Mouse (Mus musculus) v-Abl transformed pro-B cells (cell line): ENCODE measurements around the gene Smarca2.

ENCODE experiments used
- in situ Hi-C, 2 experiments: fragments of 400-800 bp; cut with MboI; formaldehyde crosslinking; loops; one replicate each; pipeline ENCODE4 v1.15.1; 2025; ENCODE audit not compliant: unreplicated experiment in 2 of 2

Smarca2 gene

DNA sequence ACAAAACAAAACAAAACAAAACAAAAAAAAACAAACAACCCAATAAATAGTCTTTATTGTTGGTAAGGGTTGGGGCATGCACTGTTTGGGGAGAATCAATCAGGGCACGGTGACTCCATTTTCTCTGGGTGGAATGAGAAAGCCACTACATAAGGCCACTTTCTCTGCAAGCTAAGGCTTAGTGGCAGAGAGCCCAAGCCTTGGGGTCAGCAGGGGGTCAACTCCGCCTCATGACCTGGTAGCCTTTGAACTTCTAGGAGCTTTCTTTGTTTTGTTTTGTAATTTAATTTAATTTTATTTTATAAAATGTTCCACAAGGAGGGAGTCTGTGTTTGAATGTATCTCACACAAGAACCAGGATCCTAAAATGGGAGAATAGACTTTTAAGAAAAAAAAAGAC lies 128.2 kb downstream of the Smarca2 start:
- in situ Hi-C loops, result loop anchor here (5.0 to 25.0 kb wide), 7 partner anchors 242 to 1272 kb away; partner anchors contain the start of gene Pum3 (in 2 of the 2)

DNA sequence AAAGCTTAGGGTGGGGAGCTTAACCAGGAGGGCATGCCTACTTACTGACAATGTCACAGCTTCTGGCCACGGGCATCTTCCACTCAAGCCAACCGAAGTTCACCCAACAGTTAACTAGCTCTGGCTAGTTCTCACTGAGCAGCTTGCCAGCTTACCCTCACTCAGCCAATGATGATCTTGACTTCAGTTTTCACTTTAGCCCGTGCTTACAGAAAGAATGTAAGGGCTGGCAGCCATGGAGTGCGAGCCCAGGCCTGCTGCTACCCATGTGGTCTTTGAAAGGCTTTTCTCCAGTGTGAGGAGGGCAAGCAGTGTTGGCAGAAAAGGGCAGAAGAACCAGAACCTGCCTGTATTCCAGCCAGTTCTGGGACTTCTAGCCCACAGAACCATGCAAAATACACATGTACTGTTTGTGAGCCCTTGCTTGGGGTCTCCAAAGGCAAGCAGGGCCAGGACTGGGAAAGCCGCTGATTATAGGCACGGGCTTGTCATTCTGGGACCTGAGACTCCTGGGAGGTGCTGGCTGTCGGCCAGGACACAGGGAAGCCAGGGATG lies 128.8 kb downstream of the Smarca2 start:
- in situ Hi-C loops, result loop anchor here (5.0 to 25.0 kb wide), 7 partner anchors 241 to 1271 kb away; partner anchors contain the start of gene Pum3 (in 2 of the 2)

- in situ Hi-C loops, result loop anchor here (5.0 to 25.0 kb wide), 9 partner anchors 240 to 1270 kb away; partner anchors contain the start of gene Pum3 (in 2 of the 2)
Measured at GRCm38 (mm10) chr19:26734704-26735109, 129.9 kb downstream of the Smarca2 start.

DNA sequence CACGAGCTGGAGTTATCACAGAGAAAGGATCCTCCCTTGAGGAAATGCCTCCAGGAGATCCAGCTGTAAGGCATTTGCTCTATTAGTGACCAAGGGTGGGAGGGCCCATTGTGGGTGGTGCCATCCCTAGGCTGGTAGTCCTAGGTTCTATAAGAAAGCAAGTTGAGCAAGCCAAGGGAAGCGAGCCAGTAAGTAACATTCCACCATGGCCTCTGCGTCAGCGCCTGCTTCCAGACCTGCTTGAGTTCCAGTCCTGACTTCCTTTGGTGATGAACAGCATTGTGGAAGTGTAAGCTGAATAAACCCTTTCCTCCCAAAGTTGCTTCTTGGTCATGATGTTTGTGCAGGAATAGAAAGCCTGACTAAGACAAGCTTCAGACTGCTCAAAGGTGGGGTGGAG lies 140.2 kb downstream of the Smarca2 start:
- in situ Hi-C loops, result loop anchor here (5.0 to 25.0 kb wide), 2 partner anchors 222 to 942 kb away; no protein-coding TSS in a partner anchor

- in situ Hi-C loops, result loop anchor here (5.0 to 25.0 kb wide), 2 partner anchors 222 to 942 kb away; no protein-coding TSS in a partner anchor
Measured at GRCm38 (mm10) chr19:26745567-26745966, 140.7 kb downstream of the Smarca2 start.

DNA sequence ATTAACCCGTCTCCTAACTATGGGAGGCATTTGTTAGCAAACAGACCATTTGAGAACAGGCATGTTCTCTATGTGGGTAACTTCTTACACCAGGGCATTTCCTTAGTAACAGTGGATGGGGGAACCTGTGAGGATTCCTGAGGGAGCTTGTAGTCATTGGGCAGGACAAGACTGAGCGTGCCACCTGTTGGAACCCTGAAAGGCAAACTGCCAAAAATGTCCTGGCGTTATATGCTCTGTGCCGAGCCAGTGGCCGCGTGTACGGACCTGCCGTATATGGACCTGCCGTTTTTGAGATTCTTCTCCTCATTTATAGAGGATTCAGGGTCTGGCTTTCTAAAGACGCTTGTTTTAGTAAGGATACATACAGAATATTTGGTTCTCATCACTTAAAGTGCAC lies 141.4 kb downstream of the Smarca2 start:
- in situ Hi-C loops, result loop anchor here (5.0 to 25.0 kb wide), 2 partner anchors 221 to 941 kb away; no protein-coding TSS in a partner anchor

GRCm38 (mm10) chr19:26746709-26747467 lies 142.0 kb downstream of the Smarca2 start:
- in situ Hi-C loops, result loop anchor here (5.0 to 25.0 kb wide), 2 partner anchors 220 to 940 kb away; no protein-coding TSS in a partner anchor

- in situ Hi-C loops, result loop anchor here (5.0 to 25.0 kb wide), 2 partner anchors 219 to 939 kb away; no protein-coding TSS in a partner anchor
Measured at GRCm38 (mm10) chr19:26747571-26748539, 143.0 kb downstream of the Smarca2 start.

- in situ Hi-C loops, result loop anchor here (5.0 to 25.0 kb wide), 2 partner anchors 219 to 939 kb away; no protein-coding TSS in a partner anchor
Measured at GRCm38 (mm10) chr19:26748676-26749075, 143.8 kb downstream of the Smarca2 start.

GRCm38 (mm10) chr19:26749427-26750137 lies 144.7 kb downstream of the Smarca2 start:
- in situ Hi-C loops, result loop anchor here (5.0 to 25.0 kb wide), 2 partner anchors 218 to 938 kb away; no protein-coding TSS in a partner anchor

GRCm38 (mm10) chr19:26752611-26753163 lies 147.8 kb downstream of the Smarca2 start:
- in situ Hi-C loops, result no loop called here

DNA sequence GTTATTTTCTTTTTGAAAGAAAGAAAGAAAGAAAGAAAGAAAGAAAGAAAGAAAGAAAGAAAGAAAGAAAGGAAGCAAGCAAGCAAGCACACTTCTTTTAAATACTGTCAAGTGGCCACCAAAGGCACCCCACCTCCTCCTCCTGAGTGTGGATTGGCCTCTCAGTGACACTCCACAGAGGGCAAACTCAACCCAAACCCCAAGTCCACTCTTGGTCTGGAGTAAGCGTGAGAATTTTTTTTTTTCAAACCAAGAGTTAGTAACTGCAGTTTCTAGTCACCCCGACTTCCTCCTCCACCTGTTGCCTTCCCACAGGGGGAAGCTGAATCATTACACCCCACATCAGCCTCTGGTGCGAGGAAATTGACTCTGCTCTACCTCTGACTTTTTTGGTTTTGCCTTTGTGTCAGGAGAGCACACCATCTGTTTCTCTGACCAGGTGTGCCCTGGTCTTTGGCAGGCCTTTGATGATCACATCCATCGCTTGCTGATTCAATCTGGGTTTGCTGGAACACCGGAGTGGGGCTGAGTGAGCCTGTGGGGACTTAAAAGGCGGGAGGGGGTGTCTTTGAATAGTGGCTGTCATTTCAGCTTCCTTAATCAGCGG lies 148.5 kb downstream of the Smarca2 start:
- in situ Hi-C loops, result no loop called here

GRCm38 (mm10) chr19:26754016-26754794 lies 149.4 kb downstream of the Smarca2 start:
- in situ Hi-C loops, result no loop called here

DNA sequence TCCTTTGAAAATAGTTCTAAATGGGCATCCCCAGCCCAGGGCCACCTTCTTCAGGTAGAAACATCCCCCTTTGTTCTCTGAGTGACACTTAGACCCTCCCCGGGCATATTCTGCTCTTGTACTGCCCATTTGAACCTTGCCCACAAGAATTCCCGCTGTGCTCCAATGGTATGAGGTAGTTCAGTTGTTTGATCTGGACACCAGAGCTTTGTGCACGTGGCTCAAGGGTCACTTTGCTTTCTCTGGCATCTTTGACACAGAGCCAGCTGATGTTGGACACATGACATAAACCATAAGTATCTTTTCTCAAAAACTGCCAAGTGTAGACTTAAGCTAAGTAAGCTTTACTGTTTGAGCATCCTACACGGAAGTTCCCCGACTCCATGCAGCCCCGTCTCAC lies 151.1 kb downstream of the Smarca2 start:
- in situ Hi-C loops, result loop anchor here in 1 of 2 experiments (5.0 kb wide), 1 partner anchor 86 kb away; no protein-coding TSS in a partner anchor

DNA sequence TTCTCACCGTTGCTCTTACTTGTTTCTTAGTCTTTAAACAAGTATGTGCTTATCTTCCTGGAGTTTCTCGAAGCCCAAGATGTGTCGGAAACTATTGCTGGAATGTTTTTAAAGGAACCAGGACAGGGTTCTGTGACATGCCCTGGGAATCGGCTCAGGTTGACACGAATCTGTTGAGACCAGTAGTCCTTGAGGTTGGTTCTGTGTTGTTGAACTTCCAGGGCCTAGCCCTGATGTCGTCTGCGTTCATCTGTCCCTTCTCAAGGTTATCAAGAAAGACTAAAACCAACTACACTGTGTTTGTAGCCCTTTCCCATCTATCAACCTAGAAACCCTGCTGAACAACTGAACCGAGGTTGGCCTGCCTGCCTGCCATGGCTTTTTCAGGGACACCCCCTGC lies 151.5 kb downstream of the Smarca2 start:
- in situ Hi-C loops, result loop anchor here in 1 of 2 experiments (5.0 kb wide), 1 partner anchor 86 kb away; no protein-coding TSS in a partner anchor

DNA sequence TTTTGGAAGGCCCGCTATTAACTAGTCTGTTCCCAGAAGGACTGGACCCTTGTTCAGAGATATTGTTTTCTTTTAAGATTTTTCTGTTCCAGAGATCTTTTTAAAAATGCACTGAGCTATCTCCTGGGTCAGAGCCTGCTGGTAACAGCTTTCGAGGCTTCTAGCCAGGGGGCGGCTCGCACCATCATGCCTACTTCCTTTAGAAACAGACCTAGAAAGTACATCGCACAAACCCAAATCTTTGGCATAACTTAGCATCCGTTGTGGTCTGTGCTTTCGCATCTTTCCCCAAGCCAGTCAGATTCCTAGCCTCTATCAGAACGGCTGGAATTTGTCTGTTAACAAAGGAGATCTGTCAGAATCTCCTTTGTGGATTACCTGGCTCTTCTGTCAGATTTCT lies 153.3 kb downstream of the Smarca2 start:
- in situ Hi-C loops, result loop anchor here in 1 of 2 experiments (5.0 kb wide), 1 partner anchor 84 kb away; no protein-coding TSS in a partner anchor

GRCm38 (mm10) chr19:26758620-26759019 lies 153.8 kb downstream of the Smarca2 start:
- in situ Hi-C loops, result loop anchor here in 1 of 2 experiments (5.0 kb wide), 1 partner anchor 84 kb away; no protein-coding TSS in a partner anchor

DNA sequence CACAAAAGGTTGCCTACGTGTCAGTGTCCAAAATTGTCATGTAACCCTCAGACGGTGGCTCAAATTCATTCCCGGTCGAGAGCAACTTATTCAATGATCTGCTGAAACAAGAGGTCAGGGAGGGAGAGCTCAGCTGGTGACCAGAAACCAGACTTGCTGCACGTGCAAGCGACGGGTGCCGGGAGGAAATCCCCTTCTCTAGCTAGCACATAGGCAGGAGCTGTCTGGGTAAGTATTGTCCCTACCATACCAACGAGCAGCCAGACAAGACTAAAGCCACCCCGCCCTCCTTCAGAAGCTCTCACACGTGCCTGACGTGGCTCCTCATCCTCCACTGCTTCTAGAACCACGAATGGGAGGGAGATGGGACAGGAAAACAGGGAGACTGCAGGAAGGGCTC lies 154.4 kb downstream of the Smarca2 start:
- in situ Hi-C loops, result loop anchor here in 1 of 2 experiments (5.0 kb wide), 1 partner anchor 83 kb away; no protein-coding TSS in a partner anchor
